Mouse (Mus musculus) intestine, postnatal 0 days (tissue): ENCODE measurements at regions not wholly inside any gene's neighbourhood (a gene's known extent, or its start where the extent isn't known, plus 50 kb on each side); places are given as distances from the start of the nearest gene placed in this dataset.

Source experiments
- ATAC-seq: fragments of 200-750 bp; cut with Nextera tagmentation; 2 replicates; pipeline ENCODE4 v1.8.0; 2017; ENCODE audit warnings: mild to moderate bottlenecking, moderate TSS enrichment, moderate library complexity
- H3K27ac ChIP-seq: fragments of 300-500 bp; sonication (generic); 2 replicates; pipeline ENCODE4 v1.5.1; 2014; ENCODE audit warnings: mild to moderate bottlenecking, low read depth, low read length, moderate library complexity
- H3K27me3 ChIP-seq: fragments of 300-500 bp; sonication (generic); replicated peaks from 2 replicates; pipeline ENCODE4 v1.6.1; 2014; ENCODE audit warnings: low read length, mixed read lengths; ENCODE audit not compliant: control insufficient read depth, insufficient read depth
- H3K36me3 ChIP-seq: fragments of 300-500 bp; sonication (generic); 2 replicates; pipeline ENCODE4 v1.6.1; 2014; ENCODE audit warnings: mild to moderate bottlenecking, moderate library complexity; ENCODE audit not compliant: control insufficient read depth, insufficient read depth
- H3K4me1 ChIP-seq: fragments of 300-500 bp; sonication (generic); replicated peaks from 2 replicates; pipeline ENCODE4 v1.6.1; 2014; ENCODE audit warnings: antibody characterized with exemption, low read length, mixed read lengths; ENCODE audit not compliant: control insufficient read depth, insufficient read depth
- H3K4me2 ChIP-seq: fragments of 300-500 bp; sonication (generic); replicated peaks from 2 replicates; pipeline ENCODE4 v1.6.1; 2014; ENCODE audit warnings: low read depth, mild to moderate bottlenecking, moderate library complexity
- H3K4me3 ChIP-seq: fragments of 300-500 bp; sonication (generic); 2 replicates; pipeline ENCODE4 v1.5.1; 2014; ENCODE audit warnings: low read depth, low read length
- H3K9ac ChIP-seq: fragments of 300-500 bp; sonication (generic); 2 replicates; pipeline ENCODE4 v1.6.1; 2014; ENCODE audit warnings: mild to moderate bottlenecking, low read depth, low read length
- H3K9me3 ChIP-seq: fragments of 300-500 bp; sonication (generic); 2 replicates; pipeline ENCODE4 v1.6.1; 2016; ENCODE audit warnings: mixed run types; ENCODE audit not compliant: control insufficient read depth
- CTCF ChIP-seq: sonication (generic); IDR thresholded peaks from 2 replicates; pipeline ENCODE4 v1.5.1; 2016; ENCODE audit warnings: low read depth, mild to moderate bottlenecking, control low read depth, antibody characterized with exemption, moderate library complexity
- WGBS: fragments of 180-500 bp; shearing (Covaris S2); extraction: QIAGEN DNeasy Blood & Tissue Kit; methylation state at CpG from one replicate; pipeline ENCODE4 v1.1.7; 2014; 5-methylcytosine and 5-hydroxymethylcytosine counted together

DNA sequence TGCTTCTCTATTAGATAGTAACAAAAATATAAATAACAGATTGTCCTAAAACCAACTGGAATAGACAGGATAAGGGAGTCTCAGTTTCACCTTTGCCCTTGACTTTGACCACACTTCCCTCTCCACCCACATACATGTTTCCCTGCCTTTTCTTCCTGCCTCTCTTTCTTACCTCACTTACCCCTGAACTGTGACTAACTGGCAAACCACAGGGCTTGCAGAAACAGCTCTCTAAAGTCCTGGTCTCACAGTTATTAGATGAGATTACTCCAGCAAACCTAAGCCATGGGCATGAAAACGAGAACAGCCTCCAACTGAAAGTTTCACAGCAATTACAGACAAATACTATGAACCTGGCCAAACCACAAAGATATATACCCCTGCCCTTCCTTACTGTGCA is 188.3 kb upstream of the Tas2r134 start:
- H3K36me3 ChIP-seq, result no peaks in the 10 kb centered on the region
- H3K9me3 ChIP-seq, result no peaks in the 10 kb centered on the region
- WGBS, result 62% methylated on average over 1 of the region's 1 CpGs
- no peak for TF ChIP-seq CTCF
- ATAC-seq, result no peak
- no peak overlapping the region for H3K4me3 ChIP-seq
- H3K27ac ChIP-seq, result no peak overlapping the region
- no peaks in the 10 kb centered on the region for H3K4me1 ChIP-seq
- H3K4me2 ChIP-seq, result no peak overlapping the region
- no peak overlapping the region for H3K9ac ChIP-seq
- H3K27me3 ChIP-seq, result no peaks in the 10 kb centered on the region

DNA sequence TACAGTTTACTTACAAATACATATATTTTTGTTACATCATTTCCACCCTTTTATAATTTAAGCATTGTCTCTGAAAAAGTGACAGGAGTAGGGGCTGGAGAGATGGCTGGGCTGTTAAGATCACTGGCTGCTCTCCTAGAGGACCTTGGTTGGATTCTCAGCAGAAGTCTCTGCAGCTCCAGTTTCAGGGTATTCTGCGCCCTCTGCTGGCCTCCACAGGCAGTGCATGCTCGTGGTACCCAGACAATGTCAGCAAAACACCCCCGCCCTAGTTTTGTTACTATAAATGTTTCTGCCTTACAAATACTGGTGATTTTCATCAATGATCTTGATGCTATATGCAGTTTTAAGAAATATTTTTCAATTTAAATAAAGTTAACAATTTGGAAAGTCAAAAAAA is 190.7 kb upstream of the Tas2r134 start:
- Histone ChIP-seq H3K4me3 (no peak overlapping the region), H3K27ac (no peak overlapping the region), H3K27me3 (no peaks in the 10 kb centered on the region), H3K9ac (no peak overlapping the region), H3K4me1 (no peaks in the 10 kb centered on the region), H3K9me3 (no peaks in the 10 kb centered on the region), H3K4me2 (no peak overlapping the region), H3K36me3 (no peaks in the 10 kb centered on the region)
- no peak for ATAC-seq
- 50% methylated on average over 3 of the region's 3 CpGs for WGBS
- peak; percentile 69 for TF ChIP-seq CTCF

DNA sequence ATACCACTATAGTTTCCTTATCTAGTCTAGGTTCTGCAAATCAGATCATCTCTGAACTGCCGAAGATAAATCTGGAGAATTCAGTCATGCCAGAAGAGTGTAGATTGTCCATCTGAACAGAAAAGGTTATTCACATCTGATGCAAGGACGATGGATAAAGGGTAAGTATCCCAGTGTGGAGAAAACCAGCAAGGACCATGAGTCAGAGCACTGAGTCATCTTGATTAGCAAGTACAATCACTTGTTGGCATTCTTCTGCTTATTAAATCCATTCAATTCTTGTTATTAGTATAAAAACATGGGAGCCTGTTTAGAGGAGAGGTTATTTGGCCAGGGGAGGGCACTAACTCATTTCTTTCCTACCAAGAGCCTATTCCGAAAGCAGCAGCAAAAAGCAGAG is 195.7 kb upstream of the Tas2r134 start:
- TF ChIP-seq CTCF, result no peak
- Histone ChIP-seq H3K4me1 (no peaks in the 10 kb centered on the region), H3K9ac (no peak overlapping the region), H3K27ac (no peak overlapping the region), H3K27me3 (no peaks in the 10 kb centered on the region), H3K36me3 (no peaks in the 10 kb centered on the region), H3K4me2 (no peak overlapping the region), H3K4me3 (no peak overlapping the region), H3K9me3 (no peaks in the 10 kb centered on the region)
- WGBS, result 85% methylated on average over 3 of the region's 3 CpGs
- no peak for ATAC-seq

DNA sequence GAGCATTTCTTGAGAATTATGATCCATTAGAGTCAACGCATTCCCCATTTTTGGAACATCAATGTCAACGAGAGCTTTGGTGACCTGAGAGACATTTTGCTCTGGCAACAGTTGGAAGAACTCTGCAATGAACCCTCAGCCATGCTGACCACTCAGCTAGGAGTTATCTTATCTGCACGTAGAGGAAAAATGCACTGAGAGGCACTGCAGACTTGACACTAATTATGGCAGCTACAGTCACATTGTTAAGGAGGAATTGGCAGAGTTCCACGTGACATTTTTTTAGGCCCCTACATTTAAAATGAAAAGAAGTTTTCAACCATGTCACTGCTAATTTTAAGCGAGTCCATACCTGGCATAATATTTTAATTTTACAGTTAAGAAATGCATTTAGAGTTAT is 197.6 kb upstream of the Tas2r134 start:
- ATAC-seq, result no peak
- no peak overlapping the region for H3K27ac ChIP-seq
- no peaks in the 10 kb centered on the region for H3K36me3 ChIP-seq
- H3K4me2 ChIP-seq, result no peak overlapping the region
- no peaks in the 10 kb centered on the region for H3K9me3 ChIP-seq
- H3K4me3 ChIP-seq, result no peak overlapping the region
- H3K27me3 ChIP-seq, result no peaks in the 10 kb centered on the region
- H3K4me1 ChIP-seq, result no peaks in the 10 kb centered on the region
- no peak overlapping the region for H3K9ac ChIP-seq
- TF ChIP-seq CTCF, result no peak
- WGBS, result 62% methylated on average over 5 of the region's 5 CpGs

DNA sequence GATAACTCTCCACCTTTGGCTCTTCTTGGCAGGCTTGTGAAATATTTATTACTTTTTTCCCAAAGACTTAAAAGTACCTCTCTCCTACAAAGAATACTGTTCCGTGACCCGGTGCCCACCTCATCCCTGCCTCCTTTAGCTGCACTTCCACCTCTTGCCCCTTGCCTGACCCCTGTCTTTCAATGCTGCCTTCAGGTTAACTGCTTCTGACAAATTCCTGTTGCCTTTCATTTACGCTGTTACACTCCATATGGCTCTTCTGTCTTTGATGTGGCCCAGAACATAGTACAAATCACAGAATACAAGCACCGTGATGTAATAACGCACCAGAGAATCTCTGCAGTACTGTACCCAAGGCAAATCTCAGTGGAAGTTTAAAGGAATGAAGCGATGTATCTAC is 204.9 kb upstream of the Tas2r134 start:
- no peak overlapping the region for H3K9ac ChIP-seq
- TF ChIP-seq CTCF, result no peak
- no peaks in the 10 kb centered on the region for H3K27me3 ChIP-seq
- H3K27ac ChIP-seq, result no peak overlapping the region
- no peak overlapping the region for H3K4me3 ChIP-seq
- no peak for ATAC-seq
- no peaks in the 10 kb centered on the region for H3K9me3 ChIP-seq
- H3K4me2 ChIP-seq, result no peak overlapping the region
- WGBS, result 53% methylated on average over 6 of the region's 6 CpGs
- H3K36me3 ChIP-seq, result no peaks in the 10 kb centered on the region
- no peaks in the 10 kb centered on the region for H3K4me1 ChIP-seq

DNA sequence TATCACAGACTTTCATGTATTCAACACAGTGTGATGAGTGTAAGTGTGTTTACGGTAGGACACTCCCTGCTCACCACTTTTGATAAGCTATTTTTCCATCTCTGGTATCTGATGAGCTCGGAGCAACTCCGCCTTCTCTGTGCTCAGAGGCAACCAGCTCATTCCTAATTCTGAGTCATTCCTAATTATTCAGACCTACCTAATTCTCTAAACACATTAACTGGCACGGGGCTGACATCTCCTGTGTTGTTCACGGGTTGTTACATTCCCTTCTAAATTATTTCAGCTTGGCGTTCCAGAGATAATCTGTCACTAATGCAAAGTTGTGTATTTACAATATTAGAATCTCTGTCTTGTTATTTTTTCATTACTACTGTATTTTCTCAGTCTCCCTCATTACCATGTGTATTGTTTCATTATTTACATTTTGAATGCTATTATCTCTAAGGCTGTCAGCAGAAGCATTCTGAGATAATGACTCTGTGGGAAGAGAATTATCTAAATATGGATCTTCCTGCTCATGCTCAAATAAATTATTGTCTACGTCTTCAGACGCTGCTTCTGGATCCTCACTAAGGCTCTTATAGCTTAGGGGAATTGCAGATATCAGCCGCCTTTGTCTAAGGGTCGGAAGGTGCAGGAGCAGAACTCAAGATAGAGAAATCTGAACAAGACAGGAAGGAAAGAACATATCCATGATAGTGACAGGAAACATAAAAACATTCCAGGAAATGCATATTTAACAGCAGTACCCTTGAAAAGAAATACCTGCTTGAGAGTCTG is 209.2 kb upstream of the Tas2r134 start:
- no peak for TF ChIP-seq CTCF
- Histone ChIP-seq H3K4me3 (no peak overlapping the region), H3K4me2 (no peak overlapping the region), H3K9ac (no peak overlapping the region), H3K27me3 (no peaks in the 10 kb centered on the region), H3K4me1 (no peaks in the 10 kb centered on the region), H3K27ac (no peak overlapping the region), H3K36me3 (no peaks in the 10 kb centered on the region), H3K9me3 (no peaks in the 10 kb centered on the region)
- WGBS, result 58% methylated on average over 10 of the region's 10 CpGs
- no peak for ATAC-seq
